Mouse (Mus musculus) spleen, adult 2 months (tissue): Measurements from ENCODE around the gene Cog2.

ENCODE experiments used
- CTCF ChIP-seq: fragments of 200-500 bp; IDR thresholded peaks from 2 replicates; pipeline ENCODE4 v1.5.1; 2011; ENCODE audit warnings: mild to moderate bottlenecking, inconsistent platforms; ENCODE audit not compliant: insufficient read depth, insufficient read length, insufficient replicate concordance; ENCODE audit errors: extremely low read depth
- POLR2A ChIP-seq: fragments of 200-500 bp; IDR thresholded peaks from 2 replicates; pipeline ENCODE4 v1.6.1; 2011; ENCODE audit warnings: low read depth, low read length, inconsistent platforms

GRCm38 (mm10) chr8:124508321-124508695, 12.3 kb upstream of the Cog2 start:
- TF ChIP-seq CTCF (no peak), POLR2A (no peak)
